Mouse (Mus musculus): Measurements from ENCODE around the gene Ccdc110. TPM values are rescaled to one million over a fixed set of nuclear protein-coding genes. Genes with fewer than 3 reads are reported as not detected.

Gene Ccdc110
- not detected in 2 replicates for polyA plus RNA-seq (2012; rRNA removed; ENCODE audit: low replicate concordance)

DNA sequence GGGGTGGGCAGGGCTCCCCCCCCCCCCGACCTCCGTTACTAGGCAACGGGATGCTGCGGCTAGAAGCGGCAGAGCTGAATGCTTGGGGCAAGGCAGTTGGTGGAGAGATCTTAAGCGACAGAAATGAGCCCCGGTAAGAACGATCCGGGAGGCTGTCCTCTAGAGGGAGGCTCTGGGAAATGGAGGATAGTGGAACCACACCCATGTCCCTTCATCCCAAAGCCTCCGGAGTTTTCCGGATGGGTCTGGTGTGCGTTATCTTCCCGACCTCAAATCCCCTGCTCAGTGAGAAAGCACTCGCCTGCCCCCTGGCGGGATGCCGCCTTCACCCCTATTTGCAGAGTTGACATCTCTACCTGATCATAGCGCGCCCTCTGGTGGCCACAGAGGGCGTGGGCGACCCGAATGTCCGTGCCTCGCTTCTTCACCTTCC, at the start of gene Ccdc110:
Ccdc110 (plus strand) TSS at position 38 of the 433 bp plus-strand sequence.

DNA sequence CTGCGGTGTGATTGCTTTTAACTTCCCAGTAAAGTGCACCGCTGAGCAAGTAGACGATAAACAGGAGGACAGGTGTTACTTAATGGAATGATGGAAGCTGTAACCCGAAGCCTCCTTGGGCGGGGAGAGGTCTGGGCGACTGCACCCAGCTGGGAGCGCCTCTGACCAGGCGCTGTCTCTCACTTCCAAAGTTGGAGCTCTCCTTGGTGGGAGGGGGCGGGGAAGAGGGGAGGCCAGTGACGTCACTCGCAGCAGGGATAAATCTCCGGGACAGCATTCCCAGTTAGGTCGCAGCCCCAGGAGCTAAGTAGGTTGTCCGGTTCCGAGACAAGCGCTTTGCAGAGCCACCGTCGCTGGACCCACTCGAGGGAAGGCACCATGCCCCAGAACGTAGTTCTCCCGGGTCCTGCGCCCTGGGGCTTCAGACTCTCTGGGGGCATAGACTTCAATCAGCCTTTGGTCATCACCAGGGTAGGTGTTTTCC, 49.2 kb upstream of the Ccdc110 start, which contains the start of gene Pdlim3:
Pdlim3 (plus strand) TSS at position 260 of the 484 bp plus-strand sequence.

DNA sequence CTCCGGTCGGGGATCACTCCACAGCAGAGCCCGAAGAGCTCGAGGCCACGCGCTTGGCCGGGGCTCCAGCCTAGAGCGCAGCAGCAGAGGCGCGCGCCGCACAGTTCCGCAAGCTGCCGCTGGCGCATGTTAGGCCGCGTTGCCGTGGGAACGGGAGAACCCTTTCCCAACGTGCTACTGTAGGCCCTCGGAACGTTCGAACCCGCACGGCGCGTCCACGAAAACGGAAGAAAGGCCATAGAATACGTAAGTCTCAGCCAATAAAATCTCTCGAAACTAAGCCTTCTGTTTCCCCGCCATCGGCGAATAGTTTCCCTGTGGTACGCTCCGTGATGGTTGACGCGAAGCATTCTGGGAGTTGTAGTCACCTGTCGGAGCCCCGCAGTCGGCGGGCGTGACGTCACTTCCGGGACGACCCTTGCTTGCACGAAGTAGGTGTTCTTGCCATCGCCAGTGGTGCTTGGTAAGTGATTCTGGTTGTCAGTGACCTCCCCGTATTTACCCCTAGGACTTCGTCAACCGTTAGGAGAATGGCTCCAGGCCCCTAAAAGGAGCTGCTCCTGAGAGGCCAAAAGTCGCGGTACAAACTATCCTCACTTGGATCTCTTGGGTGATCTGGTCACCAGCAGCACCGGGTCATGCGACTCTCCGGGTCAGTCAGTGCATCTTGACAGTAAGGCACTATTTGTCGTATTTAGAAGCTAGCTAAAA, 40.9 kb downstream of the Ccdc110 start, which contains the start of the genes 1700029J07Rik and Ufsp2:
1700029J07Rik (minus strand) TSS at position 127 of the 711 bp plus-strand sequence.
Ufsp2 (plus strand) TSS at position 403 of the 711 bp plus-strand sequence.

Other genes starting within 250 kb of the Ccdc110 start
- gene Pdlim3, start 49.2 kb upstream of the Ccdc110 start, polyA plus RNA-seq (2012; rRNA removed; ENCODE audit: low replicate concordance) = 21.4 and 155 TPM in 2 replicates
- 0.26 and 0.66 TPM in 2 replicates for gene 1700029J07Rik, start 40.6 kb downstream of the Ccdc110 start, polyA plus RNA-seq (2012; rRNA removed; ENCODE audit: low replicate concordance)
- gene Ufsp2, start 40.9 kb downstream of the Ccdc110 start, polyA plus RNA-seq (2012; rRNA removed; ENCODE audit: low replicate concordance) = 6.6 and 21.7 TPM in 2 replicates
- gene Lrp2bp, start 64.7 kb downstream of the Ccdc110 start, polyA plus RNA-seq (2012; rRNA removed; ENCODE audit: low replicate concordance) = 0.04 and 1.5 TPM in 2 replicates
- 1.8 and 2.9 TPM in 2 replicates for gene Ankrd37, start 71.1 kb downstream of the Ccdc110 start, polyA plus RNA-seq (2012; rRNA removed; ENCODE audit: low replicate concordance)
- 3.2 and 7.5 TPM in 2 replicates for gene Cfap97, start 217.2 kb downstream of the Ccdc110 start, polyA plus RNA-seq (2012; rRNA removed; ENCODE audit: low replicate concordance)
- gene Snx25, start 217.5 kb downstream of the Ccdc110 start, polyA plus RNA-seq (2012; rRNA removed; ENCODE audit: low replicate concordance) = 3.1 and 3.3 TPM in 2 replicates